Mouse (Mus musculus): ENCODE results near the gene Snph. TPM values are rescaled to one million over a fixed set of nuclear protein-coding genes. Genes with fewer than 3 reads are reported as not detected.
"Not testable (repeated sequence)": the region's sequence is repeated elsewhere in the genome, so short reads cannot be mapped to it uniquely, and the experiment has no call there.

Gene Snph
- polyA plus RNA-seq, 1 experiment from 2014 or later: 2.6 TPM

GRCm38 (mm10) chr2:151628011-151628410, 4.4 kb downstream of the Snph start:
- peaks cover 28% of the 10 kb centered on the region for H3K27me3 ChIP-seq (ENCODE audit: insufficient read depth, poor library complexity, severe bottlenecking)
- 91% methylated on average over 3 of the region's 3 CpGs for WGBS
- H3K9me3 ChIP-seq: no peaks in the 10 kb centered on the region
- no peaks in the 10 kb centered on the region for H3K36me3 ChIP-seq
- H3K27ac ChIP-seq: no peak overlapping the region
- H3K4me3 ChIP-seq: no peak overlapping the region
- no peak for DNase-seq (ENCODE audit: low spot score)
- peaks cover 15% of the 10 kb centered on the region for H3K4me1 ChIP-seq (replicated peaks)

GRCm38 (mm10) chr2:151626296-151626695, 6.1 kb downstream of the Snph start:
- no peak overlapping the region for H3K4me3 ChIP-seq
- WGBS: 89% methylated on average over 7 of the region's 7 CpGs
- H3K27me3 ChIP-seq (ENCODE audit: insufficient read depth, poor library complexity, severe bottlenecking): peaks cover 12% of the 10 kb centered on the region
- H3K27ac ChIP-seq: no peak overlapping the region
- H3K4me1 ChIP-seq (replicated peaks): peaks cover 1% of the 10 kb centered on the region
- no peak for DNase-seq (ENCODE audit: low spot score)
- no peaks in the 10 kb centered on the region for H3K9me3 ChIP-seq
- no peaks in the 10 kb centered on the region for H3K36me3 ChIP-seq

DNA sequence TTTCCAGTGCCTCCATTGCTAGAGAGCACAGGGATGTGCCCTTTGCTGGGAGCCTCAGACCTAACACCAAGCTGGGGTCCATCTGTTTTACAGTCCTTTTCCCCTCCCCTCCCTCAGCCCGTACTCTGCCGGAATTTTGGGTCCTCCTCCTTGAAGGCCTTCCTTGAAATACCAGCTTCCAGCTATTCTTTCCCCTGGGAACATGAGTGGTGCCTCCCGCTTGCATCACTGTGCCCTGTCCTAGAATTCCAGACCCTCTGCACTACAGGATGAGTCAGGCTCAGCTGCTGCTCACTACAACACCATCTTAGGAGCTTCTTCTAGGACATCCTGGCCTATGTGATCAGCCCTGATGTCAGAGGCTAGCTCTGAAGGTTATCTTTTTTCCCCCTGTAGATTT, 8.6 kb downstream of the Snph start:
- Histone ChIP-seq H3K27me3 (ENCODE audit: insufficient read depth, poor library complexity, severe bottlenecking) (no peaks in the 10 kb centered on the region), H3K36me3 (no peaks in the 10 kb centered on the region), H3K27ac (no peak overlapping the region), H3K4me1 (replicated peaks) (0 out of 2 replicates have a peak, but pooled peaks cover 5% of the 10 kb centered on the region), H3K4me3 (no peak overlapping the region), H3K9me3 (no peaks in the 10 kb centered on the region)
- DNase-seq (ENCODE audit: low spot score): no peak
- 76% methylated on average over 3 of the region's 3 CpGs for WGBS

DNA sequence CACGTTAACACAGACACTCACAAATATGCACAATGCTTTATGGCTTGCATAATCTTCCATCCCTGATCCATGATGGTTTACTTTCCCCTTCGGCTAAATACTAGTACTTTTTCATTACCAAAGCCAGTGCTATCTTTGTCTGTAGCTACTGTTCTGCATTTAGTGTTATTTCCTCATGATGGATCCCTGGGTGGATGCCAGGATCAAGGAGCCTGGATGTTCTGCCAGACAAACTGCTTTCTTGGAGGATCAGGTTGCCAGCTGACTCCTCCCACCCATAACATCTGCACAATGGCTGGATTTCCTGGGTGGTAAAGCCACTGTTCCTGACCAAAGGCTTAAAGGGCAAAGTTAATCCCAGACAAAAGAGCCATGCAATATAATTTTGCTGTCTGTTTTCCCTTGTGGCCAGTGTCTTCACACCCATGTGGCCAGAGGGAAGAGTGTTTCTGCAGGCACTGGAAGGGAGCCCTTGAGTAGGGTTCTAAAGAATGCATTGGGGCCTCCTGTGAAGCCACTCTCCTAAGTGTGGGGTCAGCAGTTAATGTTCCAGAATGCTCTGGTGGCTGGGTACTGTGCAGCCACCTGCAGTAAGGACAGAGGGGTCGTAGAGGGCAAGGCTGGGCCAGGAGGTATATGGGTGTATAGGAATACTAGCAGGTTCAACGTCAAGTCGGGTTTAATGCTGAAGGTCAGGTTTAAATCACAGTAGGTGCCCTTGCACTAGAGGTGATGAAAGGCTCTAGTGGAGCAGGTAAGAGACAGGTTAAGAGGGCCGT, 15.7 kb downstream of the Snph start:
- no peak overlapping the region for H3K27ac ChIP-seq
- H3K36me3 ChIP-seq: no peaks in the 10 kb centered on the region
- H3K4me3 ChIP-seq: no peak overlapping the region
- no peaks in the 10 kb centered on the region for H3K27me3 ChIP-seq (ENCODE audit: insufficient read depth, poor library complexity, severe bottlenecking)
- peaks cover 12% of the 10 kb centered on the region for H3K4me1 ChIP-seq (replicated peaks)
- no peaks in the 10 kb centered on the region for H3K9me3 ChIP-seq
- WGBS: 80% methylated on average over 6 of the region's 6 CpGs
- no peak for DNase-seq (ENCODE audit: low spot score)

DNA sequence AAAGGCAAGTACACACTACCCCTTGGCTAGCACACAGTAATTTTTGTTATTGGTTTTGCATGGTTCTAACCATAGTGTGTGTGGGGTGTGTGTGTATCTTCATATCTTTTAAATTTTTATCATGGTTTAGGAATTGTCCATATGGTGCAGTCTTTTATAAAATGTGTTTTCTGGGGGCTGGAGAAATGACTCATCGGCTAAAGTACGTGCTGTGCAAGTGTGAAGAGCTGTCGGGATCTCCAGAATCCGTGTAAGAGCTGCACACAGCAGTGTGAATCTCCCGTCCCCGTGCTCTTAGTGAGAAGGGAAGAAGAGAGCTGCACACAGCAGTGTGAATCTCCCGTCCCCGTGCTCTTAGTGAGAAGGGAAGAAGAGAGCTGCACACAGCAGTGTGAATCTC, 16.6 kb downstream of the Snph start:
- DNase-seq (ENCODE audit: low spot score); H3K36me3 ChIP-seq; H3K27ac ChIP-seq; H3K9me3 ChIP-seq; H3K27me3 ChIP-seq (ENCODE audit: insufficient read depth, poor library complexity, severe bottlenecking); H3K4me3 ChIP-seq: not testable (repeated sequence)
- 89% methylated on average over 7 of the region's 8 CpGs for WGBS
- H3K4me1 ChIP-seq (replicated peaks): peaks cover 12% of the 10 kb centered on the region

DNA sequence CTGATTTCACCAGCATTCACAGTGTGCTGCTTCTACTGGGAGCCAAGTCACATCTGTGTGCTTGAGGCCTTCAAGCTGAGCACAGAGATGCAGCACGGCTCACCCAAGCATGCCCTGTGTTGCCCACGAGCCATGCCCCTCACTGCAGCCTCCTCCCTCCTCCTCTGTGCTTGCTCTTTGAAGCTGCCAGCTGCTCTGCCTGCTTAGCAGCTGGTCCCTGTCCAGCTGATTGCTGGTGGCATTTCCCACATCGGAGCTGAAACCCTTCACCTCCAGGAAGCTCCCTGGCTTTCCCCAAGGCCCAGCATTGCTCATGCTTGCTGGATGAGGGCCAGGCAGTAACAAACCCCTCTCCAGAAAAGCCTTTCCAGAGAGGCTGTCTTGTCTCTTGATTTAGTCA, 22.4 kb downstream of the Snph start:
- Histone ChIP-seq H3K9me3 (no peaks in the 10 kb centered on the region), H3K27me3 (ENCODE audit: insufficient read depth, poor library complexity, severe bottlenecking) (no peaks in the 10 kb centered on the region), H3K36me3 (no peaks in the 10 kb centered on the region), H3K27ac (no peak overlapping the region; the same call in 1 of the 2 replicates), H3K4me1 (replicated peaks) (peaks cover 18% of the 10 kb centered on the region), H3K4me3 (no peak overlapping the region)
- 61% methylated on average over 3 of the region's 3 CpGs for WGBS
- no peak for DNase-seq (ENCODE audit: low spot score)

GRCm38 (mm10) chr2:151608435-151608834, 24.0 kb downstream of the Snph start:
- no peaks in the 10 kb centered on the region for H3K27me3 ChIP-seq (ENCODE audit: insufficient read depth, poor library complexity, severe bottlenecking)
- H3K4me1 ChIP-seq (replicated peaks): peaks cover 33% of the 10 kb centered on the region
- H3K27ac ChIP-seq: no peak overlapping the region
- H3K36me3 ChIP-seq: no peaks in the 10 kb centered on the region
- no peak for DNase-seq (ENCODE audit: low spot score)
- H3K9me3 ChIP-seq: no peaks in the 10 kb centered on the region
- H3K4me3 ChIP-seq: no peak overlapping the region
- WGBS: 100% methylated on average over 1 of the region's 1 CpGs

DNA sequence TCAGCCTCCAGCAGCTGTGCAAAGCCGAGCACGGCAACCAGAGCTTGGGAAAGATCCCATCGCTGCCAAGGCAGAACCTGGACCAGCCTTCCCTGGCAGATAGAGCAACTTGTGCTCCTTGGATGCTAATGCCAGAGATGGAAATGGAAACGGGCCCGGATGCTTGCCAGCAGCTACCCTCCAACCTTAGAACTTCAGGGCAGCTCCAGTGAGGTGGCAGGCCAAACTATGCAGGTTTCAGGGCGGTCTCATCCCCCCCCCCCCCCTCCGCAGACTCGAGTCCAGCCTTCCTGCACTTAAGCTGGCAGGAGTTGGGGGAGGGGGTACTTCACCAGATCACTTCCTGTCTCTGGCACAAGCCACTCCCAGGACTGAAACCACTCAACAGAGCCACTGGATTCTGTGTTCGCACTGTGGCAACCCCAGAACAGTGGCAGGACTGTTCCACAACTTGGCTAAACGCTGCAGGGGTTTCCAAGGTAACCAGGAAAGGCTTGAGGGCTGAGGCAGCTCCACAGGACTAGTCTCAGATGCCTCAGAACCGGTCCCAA, 26.9 kb downstream of the Snph start:
- no peaks in the 10 kb centered on the region for H3K27me3 ChIP-seq (ENCODE audit: insufficient read depth, poor library complexity, severe bottlenecking)
- H3K4me1 ChIP-seq (replicated peaks): peaks cover 54% of the 10 kb centered on the region
- H3K9me3 ChIP-seq: no peaks in the 10 kb centered on the region
- DNase-seq (ENCODE audit: low spot score): peak; percentile 25
- peak overlapping the region; percentile 53; the same call in 1 of the 2 replicates for H3K27ac ChIP-seq
- 53% methylated on average over 11 of the region's 11 CpGs for WGBS
- no peaks in the 10 kb centered on the region for H3K36me3 ChIP-seq
- H3K4me3 ChIP-seq: no peak overlapping the region

DNA sequence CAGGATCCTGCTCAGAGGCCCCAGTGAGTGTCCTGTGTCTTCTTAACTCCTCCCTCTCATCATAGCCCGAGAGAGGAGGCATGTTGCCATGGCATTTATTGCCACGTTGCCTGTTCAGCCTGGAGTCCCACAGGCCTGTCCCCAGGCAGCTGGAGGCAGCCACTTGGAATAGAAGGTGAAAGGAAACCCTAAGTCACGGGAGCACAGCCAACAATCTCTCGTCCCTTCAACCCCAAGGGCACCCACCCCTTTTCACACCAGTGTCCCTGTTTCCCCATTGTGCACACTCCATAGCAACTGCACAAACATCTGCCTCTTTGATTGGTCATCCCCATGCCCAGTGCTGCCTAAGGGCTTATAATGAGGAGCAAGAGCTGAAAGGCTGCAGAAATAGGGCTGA, 28.8 kb downstream of the Snph start:
- H3K4me1 ChIP-seq (replicated peaks): peaks cover 53% of the 10 kb centered on the region
- H3K36me3 ChIP-seq: no peaks in the 10 kb centered on the region
- peak overlapping the region; percentile 81 for H3K27ac ChIP-seq
- no peaks in the 10 kb centered on the region for H3K27me3 ChIP-seq (ENCODE audit: insufficient read depth, poor library complexity, severe bottlenecking)
- no peak overlapping the region for H3K4me3 ChIP-seq
- peak; percentile 68 for DNase-seq (ENCODE audit: low spot score)
- no peaks in the 10 kb centered on the region for H3K9me3 ChIP-seq
- WGBS: 12% methylated on average over 4 of the region's 4 CpGs

DNA sequence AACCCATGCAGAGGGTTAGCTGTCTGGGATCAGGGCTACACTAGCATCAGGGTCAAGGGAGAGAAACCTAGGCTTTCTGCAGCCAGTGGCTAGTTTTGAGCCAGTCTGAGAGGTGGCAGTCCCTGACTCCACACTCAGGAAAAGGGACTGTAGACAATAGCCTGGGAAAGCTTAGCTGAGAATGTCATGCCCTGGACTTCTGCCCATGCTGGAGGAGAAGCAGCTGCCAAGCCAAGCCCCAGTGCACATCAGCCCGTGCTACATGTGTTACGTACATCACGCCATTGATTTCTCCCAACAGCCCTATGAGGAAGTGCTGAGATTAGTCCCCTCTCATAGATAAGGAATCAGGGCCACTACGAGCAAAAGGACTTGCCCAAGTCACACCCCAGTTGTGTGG, 30.3 kb downstream of the Snph start:
- no peak for DNase-seq (ENCODE audit: low spot score)
- no peaks in the 10 kb centered on the region for H3K27me3 ChIP-seq (ENCODE audit: insufficient read depth, poor library complexity, severe bottlenecking)
- peak overlapping the region; percentile 81 for H3K27ac ChIP-seq
- H3K36me3 ChIP-seq: no peaks in the 10 kb centered on the region
- H3K9me3 ChIP-seq: no peaks in the 10 kb centered on the region
- H3K4me1 ChIP-seq (replicated peaks): peaks cover 53% of the 10 kb centered on the region
- no peak overlapping the region for H3K4me3 ChIP-seq
- 92% methylated on average over 4 of the region's 4 CpGs for WGBS

GRCm38 (mm10) chr2:151598068-151598467, 34.3 kb downstream of the Snph start:
- no peak overlapping the region for H3K4me3 ChIP-seq
- no peaks in the 10 kb centered on the region for H3K36me3 ChIP-seq
- no peak for DNase-seq (ENCODE audit: low spot score)
- whole genome bisulfite sequencing: 74% methylated on average over 2 of the region's 2 CpGs
- H3K9me3 ChIP-seq: no peaks in the 10 kb centered on the region
- no peak overlapping the region for H3K27ac ChIP-seq
- H3K27me3 ChIP-seq (ENCODE audit: insufficient read depth, poor library complexity, severe bottlenecking): peaks cover 4% of the 10 kb centered on the region; the same call in 1 of the 2 replicates
- H3K4me1 ChIP-seq (replicated peaks): peaks cover 23% of the 10 kb centered on the region

DNA sequence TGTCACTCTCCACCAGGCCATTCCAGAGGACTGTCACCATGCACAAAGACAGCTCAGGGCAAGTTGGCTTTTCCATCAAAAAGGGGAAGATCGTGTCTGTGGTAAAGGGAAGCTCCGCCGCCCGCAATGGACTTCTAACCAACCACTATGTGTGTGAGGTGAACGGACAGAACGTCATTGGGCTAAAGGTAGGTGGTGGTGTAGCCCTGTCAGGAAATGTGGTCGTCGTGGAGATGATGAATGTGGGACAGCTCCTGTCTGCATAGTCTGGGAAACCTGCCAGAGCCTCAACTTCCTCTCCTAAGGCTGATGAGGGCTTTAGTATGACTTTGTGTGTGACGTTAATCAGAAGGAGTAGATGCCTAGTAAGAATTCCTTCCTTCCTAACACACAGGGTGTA, 45.1 kb downstream of the Snph start:
- H3K27me3 ChIP-seq (ENCODE audit: insufficient read depth, poor library complexity, severe bottlenecking): no peaks in the 10 kb centered on the region
- H3K36me3 ChIP-seq: no peaks in the 10 kb centered on the region
- H3K9me3 ChIP-seq: no peaks in the 10 kb centered on the region
- H3K27ac ChIP-seq: no peak overlapping the region
- WGBS: 82% methylated on average over 9 of the region's 9 CpGs
- H3K4me3 ChIP-seq: no peak overlapping the region
- peaks cover 4% of the 10 kb centered on the region for H3K4me1 ChIP-seq (replicated peaks)
- DNase-seq (ENCODE audit: low spot score): no peak

DNA sequence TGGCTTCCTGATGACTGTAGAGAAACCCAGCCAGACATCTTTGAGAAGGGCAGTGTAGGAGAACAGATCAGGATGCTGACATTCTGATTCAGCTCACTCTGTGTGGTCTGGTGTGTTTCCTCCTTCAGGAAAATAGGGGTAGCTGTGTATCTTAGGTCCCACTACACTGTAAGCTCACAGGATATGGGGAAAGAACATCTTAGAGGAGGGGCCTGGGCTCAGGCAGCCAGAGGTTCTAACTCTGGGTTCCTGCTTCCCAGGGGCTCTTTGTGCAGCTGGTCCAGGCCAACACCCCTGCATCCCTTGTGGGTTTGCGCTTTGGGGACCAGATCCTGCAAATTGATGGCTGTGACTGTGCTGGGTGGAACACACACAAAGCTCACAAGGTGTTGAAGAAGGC, 45.6 kb downstream of the Snph start:
- no peak overlapping the region for H3K4me3 ChIP-seq
- no peak overlapping the region for H3K27ac ChIP-seq
- no peak for DNase-seq (ENCODE audit: low spot score)
- H3K27me3 ChIP-seq (ENCODE audit: insufficient read depth, poor library complexity, severe bottlenecking): no peaks in the 10 kb centered on the region
- no peaks in the 10 kb centered on the region for H3K36me3 ChIP-seq
- H3K9me3 ChIP-seq: no peaks in the 10 kb centered on the region
- 88% methylated on average over 1 of the region's 1 CpGs for WGBS
- peaks cover 4% of the 10 kb centered on the region for H3K4me1 ChIP-seq (replicated peaks)
